Mouse (Mus musculus) ES-Bruce4 (cell line): Measurements from ENCODE around the gene Echdc1.

Experiments used
- CTCF ChIP-seq: IDR thresholded peaks from one replicate; pipeline ENCODE4 v1.8.1; 2011; ENCODE audit warnings: low read depth, low read length
- EP300 ChIP-seq: IDR thresholded peaks from 2 replicates; pipeline ENCODE4 v1.6.1; 2011; ENCODE audit warnings: low read depth, low read length; ENCODE audit not compliant: insufficient read depth
- POLR2A ChIP-seq: IDR thresholded peaks from one replicate; pipeline ENCODE4 v1.8.1; 2011; ENCODE audit warnings: low read length; ENCODE audit not compliant: insufficient read depth

DNA sequence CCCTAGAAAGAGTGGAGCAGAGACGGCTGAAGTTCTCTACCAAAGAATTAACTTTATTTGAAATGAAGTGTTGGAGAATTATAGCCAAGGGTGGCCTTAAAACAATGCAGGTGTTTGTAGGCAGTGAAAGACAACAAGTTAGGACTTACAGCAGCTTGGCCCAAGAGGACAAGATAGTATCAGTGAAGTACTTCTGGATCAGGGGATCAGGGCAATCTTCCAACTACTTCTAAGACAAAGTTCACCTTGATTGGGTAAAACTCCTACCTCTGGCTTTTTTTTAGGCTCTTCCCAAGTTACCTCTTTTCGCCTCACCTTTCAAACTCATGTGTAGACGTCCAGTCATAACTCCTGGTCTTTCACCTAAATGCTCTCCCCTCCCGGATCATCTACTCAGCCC is 10.7 kb upstream of the Echdc1 start:
- no peak for TF ChIP-seq CTCF
- no peak for TF ChIP-seq POLR2A
- no peak for TF ChIP-seq EP300
